Mouse (Mus musculus) naive thymus-derived CD4-positive, alpha-beta T cell, adult 5 months (primary cell): Measurements from ENCODE around the gene Psmd13. TPM values are rescaled to one million over a fixed set of nuclear protein-coding genes. Genes with fewer than 3 reads are reported as not detected.

Experiments used
- polyA plus RNA-seq: library from polyadenylated mRNA; unstranded; fragments of 100-300 nt; shearing (Covaris generic); gene quantifications from one replicate; pipeline ENCODE4 v1.2.1, GENCODE M21; 2017

Gene Psmd13
- 144 TPM for polyA plus RNA-seq

GRCm38 (mm10) chr7:140881696-140882468 lies at the start of gene Psmd13, which contains the start of gene Sirt3:
Psmd13 (plus strand) TSS chr7:140881968.
Sirt3 (minus strand) TSS chr7:140882309.

GRCm38 (mm10) chr7:140834968-140835757 lies 46.6 kb upstream of the Psmd13 start, which contains the start of gene Urah:
Urah (plus strand) TSS chr7:140835018.

GRCm38 (mm10) chr7:140844905-140845665 lies 36.7 kb upstream of the Psmd13 start, which contains the start of gene Scgb1c1:
Scgb1c1 (plus strand) TSS chr7:140845547.

GRCm38 (mm10) chr7:140847755-140848580 lies 33.8 kb upstream of the Psmd13 start, which contains the start of gene Odf3:
Odf3 (plus strand) TSS chr7:140847805.

GRCm38 (mm10) chr7:140855860-140856784 lies 25.6 kb upstream of the Psmd13 start, which contains the start of gene Gm45785:
Gm45785 (minus strand) TSS chr7:140856331.

GRCm38 (mm10) chr7:140856785-140857549 lies 24.8 kb upstream of the Psmd13 start, which contains the start of gene Ric8a:
Ric8a (plus strand) TSS chr7:140856957.

GRCm38 (mm10) chr7:140857550-140858505 lies 23.9 kb upstream of the Psmd13 start, which contains the start of gene Bet1l:
Bet1l (minus strand) TSS chr7:140857577.

GRCm38 (mm10) chr7:140900220-140900619 lies 18.5 kb downstream of the Psmd13 start, which contains the start of gene Cox8b:
Cox8b (minus strand) TSS chr7:140900446.

GRCm38 (mm10) chr7:140920418-140921029 lies 38.8 kb downstream of the Psmd13 start, which contains the start of gene Nlrp6:
Nlrp6 (plus strand) TSS chr7:140920902.

GRCm38 (mm10) chr7:140941222-140942051 lies 59.7 kb downstream of the Psmd13 start, which contains the start of gene Pgghg:
Pgghg (plus strand) TSS chr7:140941391.

Other genes starting within 250 kb of the Psmd13 start
- not detected for gene Olfr53, start 235.5 kb upstream of the Psmd13 start, polyA plus RNA-seq
- not detected for gene Olfr539, start 222.0 kb upstream of the Psmd13 start, polyA plus RNA-seq
- not detected for gene Olfr45, start 200.0 kb upstream of the Psmd13 start, polyA plus RNA-seq
- not detected for gene Olfr541, start 184.7 kb upstream of the Psmd13 start, polyA plus RNA-seq
- gene Cyp2e1, start 118.2 kb upstream of the Psmd13 start, polyA plus RNA-seq, result not detected
- 0.47 TPM for gene Syce1, start 94.1 kb upstream of the Psmd13 start, polyA plus RNA-seq
- gene Zfp941, start 59.8 kb upstream of the Psmd13 start, polyA plus RNA-seq, result 0.11 TPM
- not detected for gene Urah, start 47.0 kb upstream of the Psmd13 start, polyA plus RNA-seq
- gene Scgb1c1, start 36.4 kb upstream of the Psmd13 start, polyA plus RNA-seq, result not detected
- gene Odf3, start 34.2 kb upstream of the Psmd13 start, polyA plus RNA-seq, result not detected
- not detected for gene Gm45785, start 25.6 kb upstream of the Psmd13 start, polyA plus RNA-seq
- gene Ric8a, start 25.0 kb upstream of the Psmd13 start, polyA plus RNA-seq, result 93.6 TPM
- gene Bet1l, start 24.4 kb upstream of the Psmd13 start, polyA plus RNA-seq, result 48.0 TPM
- 6.2 TPM for gene Sirt3, start 341 bp downstream of the Psmd13 start, polyA plus RNA-seq
- not detected for gene Cox8b, start 18.5 kb downstream of the Psmd13 start, polyA plus RNA-seq
- gene Nlrp6, start 38.9 kb downstream of the Psmd13 start, polyA plus RNA-seq, result not detected
- 11.9 TPM for gene Pgghg, start 59.4 kb downstream of the Psmd13 start, polyA plus RNA-seq
- gene Ifitm5, start 68.3 kb downstream of the Psmd13 start, polyA plus RNA-seq, result not detected
- gene Gm45717, start 74.0 kb downstream of the Psmd13 start, polyA plus RNA-seq, result not detected
- gene Ifitm2, start 74.0 kb downstream of the Psmd13 start, polyA plus RNA-seq, result not detected
- not detected for gene Ifitm1, start 85.3 kb downstream of the Psmd13 start, polyA plus RNA-seq
- gene Ifitm3, start 128.8 kb downstream of the Psmd13 start, polyA plus RNA-seq, result not detected
- not detected for gene Ifitm6, start 136.0 kb downstream of the Psmd13 start, polyA plus RNA-seq
- gene Gm17387, start 147.2 kb downstream of the Psmd13 start, polyA plus RNA-seq, result not detected
- gene B4galnt4, start 179.1 kb downstream of the Psmd13 start, polyA plus RNA-seq, result 0.85 TPM
- 95.4 TPM for gene Pkp3, start 196.2 kb downstream of the Psmd13 start, polyA plus RNA-seq
- gene Sigirr, start 218.6 kb downstream of the Psmd13 start, polyA plus RNA-seq, result 73.6 TPM
- gene Ano9, start 235.8 kb downstream of the Psmd13 start, polyA plus RNA-seq, result not detected
- 8.6 TPM for gene Ptdss2, start 240.4 kb downstream of the Psmd13 start, polyA plus RNA-seq